8 mouse cellular contexts compared by ENCODE assay signal in genomic region chr1:151096079-151096478, GRCm38 (mm10).
A peak's percentile ranks its signal among the peaks of the same experiment; 100 is the strongest.
DNase-seq lines count a peak whose midpoint lies in the region; ATAC-seq and TF ChIP-seq lines count a peak whose summit lies in the region.

No protein-coding gene starts in this region.

- no peak for TF ChIP-seq POLR2A in brain, embryonic 14.5 days (IDR thresholded peaks at IDR 0.05; ENCODE audit: borderline replicate concordance, extremely low read depth, insufficient read depth, insufficient read length, poor library complexity, severe bottlenecking)

- no peak; the same call in 1 of the 2 replicates for ATAC-seq in heart, embryonic 16.5 days (replicated peaks; ENCODE audit: extremely low read depth, insufficient read depth, low FRiP score)
- peak; percentile 88 for ATAC-seq in liver, embryonic 15.5 days (ENCODE audit: insufficient read depth)

- intact Hi-C loops in gastrocnemius, postnatal 14 days (cut with DNase I; ENCODE audit: low total_unique reads): no loop called here

- H3K4me1 ChIP-seq in heart, embryonic 16.5 days (ENCODE audit: control insufficient read depth, insufficient read depth, low read length): peaks cover 7% of the 10 kb centered on the region
- peaks cover 78% of the 10 kb centered on the region for H3K4me1 ChIP-seq in liver, embryonic 15.5 days (replicated peaks)

- H3K4me2 ChIP-seq in heart, embryonic 16.5 days (ENCODE audit: low read depth, low read length): peak overlapping the region; percentile 62
- peak overlapping the region; percentile 73 for H3K4me2 ChIP-seq in liver, embryonic 15.5 days

- no peak for TF ChIP-seq CTCF in brain, embryonic 14.5 days (IDR thresholded peaks at IDR 0.05; ENCODE audit: borderline replicate concordance, extremely low read depth, insufficient read depth, insufficient read length)

- DNase-seq in CD8-positive naive resting alpha-beta T cell, adult 2 months (ENCODE audit: low read depth in 2 of 2, low spot score in 2 of 2): peak; percentile 29 to 55
- peak; percentile 70 for DNase-seq in brain, embryonic 14.5 days (ENCODE audit: low read depth)
- DNase-seq in spleen, postnatal 10 days (ENCODE audit: low spot score in 2 of 2): peak; percentile 34 to 57
- DNase-seq in layer of hippocampus, adult 9-10 months (ENCODE audit: low spot score): no peak
- no peak for DNase-seq in gastrocnemius, postnatal 10 days
- no peak for DNase-seq in gastrocnemius, postnatal 14 days

- no peaks in the 10 kb centered on the region for H3K27me3 ChIP-seq in heart, embryonic 16.5 days (ENCODE audit: control insufficient read depth, insufficient read depth, low read length)
- H3K27me3 ChIP-seq in liver, embryonic 15.5 days: no peaks in the 10 kb centered on the region

- H3K9me3 ChIP-seq in heart, embryonic 16.5 days (replicated peaks; ENCODE audit: control insufficient read depth, low read length): no peaks in the 10 kb centered on the region
- H3K9me3 ChIP-seq in liver, embryonic 15.5 days (replicated peaks): no peaks in the 10 kb centered on the region

- H3K9ac ChIP-seq in heart, embryonic 16.5 days (ENCODE audit: low read length): no peak overlapping the region
- H3K9ac ChIP-seq in liver, embryonic 15.5 days: peak overlapping the region; percentile 39; the same call in 1 of the 2 replicates

- H3K27ac ChIP-seq in heart, embryonic 16.5 days (ENCODE audit: low read length): peak overlapping the region; percentile 39
- peak overlapping the region; percentile 98 for H3K27ac ChIP-seq in liver, embryonic 15.5 days (replicated peaks)

- H3K36me3 ChIP-seq in heart, embryonic 16.5 days (ENCODE audit: control insufficient read depth, insufficient read depth): no peaks in the 10 kb centered on the region
- H3K36me3 ChIP-seq in liver, embryonic 15.5 days (replicated peaks): no peaks in the 10 kb centered on the region

- WGBS in heart, embryonic 16.5 days: 13% methylated on average over 9 of the region's 9 CpGs
- WGBS in liver, embryonic 15.5 days (ENCODE audit: insufficient replicate concordance): 4% methylated on average over 9 of the region's 9 CpGs

- H3K4me3 ChIP-seq in heart, embryonic 16.5 days (ENCODE audit: low read length): peak overlapping the region; percentile 29
- peak overlapping the region; percentile 35 for H3K4me3 ChIP-seq in liver, embryonic 15.5 days (replicated peaks)

Comparison
In these comparisons a context has a peak if more than half of its experiments do, and no peak if none do; other contexts are left out.
1. DNase-seq: peak in CD8-positive naive resting alpha-beta T cell, adult 2 months (2 of 2), brain, embryonic 14.5 days (single experiment) and spleen, postnatal 10 days (2 of 2); none in layer of hippocampus, adult 9-10 months (single experiment), gastrocnemius, postnatal 10 days (single experiment) and gastrocnemius, postnatal 14 days (single experiment).